Comparison of ENCODE assay signal across 10 mouse cellular contexts in the genomic region with DNA sequence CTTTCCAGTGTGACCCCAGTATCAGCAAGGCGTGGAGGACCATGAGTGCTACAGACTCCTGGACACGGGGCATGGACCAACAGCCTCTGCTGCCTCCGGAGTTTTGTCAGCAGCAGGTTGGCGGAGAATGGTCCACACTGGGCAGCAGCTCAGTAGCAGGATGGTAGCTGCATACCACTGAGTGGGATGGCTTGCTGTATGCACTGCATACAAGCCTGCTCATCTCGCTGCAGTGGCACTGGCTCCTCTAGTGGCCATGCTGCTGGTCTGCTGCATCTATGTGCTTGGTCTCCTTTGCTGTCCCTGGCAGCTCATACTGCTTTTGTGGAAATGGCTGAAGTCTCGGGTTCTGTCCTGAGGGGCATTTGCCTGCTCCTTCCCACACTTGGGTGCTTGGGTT. TPM values are rescaled to one million over a fixed set of nuclear protein-coding genes. Genes with fewer than 3 reads are reported as not detected.
DNase-seq lines count a peak whose midpoint lies in the region; ATAC-seq and TF ChIP-seq lines count a peak whose summit lies in the region.
"Had no signal": no experiment of that assay in that cellular context is flagged by ENCODE, and none has a peak within 500 bp of the region (broad histone marks: within the 10 kb centered on the region; RNA-seq: fewer than 3 reads in every experiment).

No protein-coding gene starts in this region.

- H3K79me2 ChIP-seq in C2C12 (ENCODE audit: control insufficient read depth, insufficient read depth) = peaks cover 100% of the 10 kb centered on the region

- no peak for TF ChIP-seq POLR2A in ES-Bruce4 (IDR thresholded peaks at IDR 0.05; ENCODE audit: insufficient read depth, low read length)

- no peak overlapping the region for H3K4me3 ChIP-seq in intestine, postnatal 0 days (ENCODE audit: low read depth, low read length)
- no peak overlapping the region for H3K4me3 ChIP-seq in intestine, embryonic 15.5 days (replicated peaks)
- no peak overlapping the region for H3K4me3 ChIP-seq in liver, postnatal 0 days (ENCODE audit: low read depth, low read length)
- H3K4me3 ChIP-seq in liver, embryonic 11.5 days (ENCODE audit: low read depth, low read length) = no peak overlapping the region
- H3K4me3 ChIP-seq in C2C12 (ENCODE audit: insufficient read depth, poor library complexity, severe bottlenecking) = no peak overlapping the region
- peak overlapping the region; percentile 8; the same call in 1 of the 2 replicates for H3K4me3 ChIP-seq in ES-Bruce4 (ENCODE audit: low read depth, low read length)

- no peak overlapping the region for H3K27ac ChIP-seq in intestine, postnatal 0 days (ENCODE audit: low read depth, low read length)
- H3K27ac ChIP-seq in intestine, embryonic 15.5 days = no peak overlapping the region
- H3K27ac ChIP-seq in liver, postnatal 0 days (ENCODE audit: low read depth) = no peak overlapping the region
- no peak overlapping the region for H3K27ac ChIP-seq in liver, embryonic 11.5 days (ENCODE audit: low read depth, low read length)
- H3K27ac ChIP-seq in ES-Bruce4 (ENCODE audit: insufficient read depth, low read length) = no peak overlapping the region

- no peaks in the 10 kb centered on the region for H3K36me3 ChIP-seq in intestine, postnatal 0 days (ENCODE audit: control insufficient read depth, insufficient read depth)
- H3K36me3 ChIP-seq in intestine, embryonic 15.5 days = no peaks in the 10 kb centered on the region
- no peaks in the 10 kb centered on the region for H3K36me3 ChIP-seq in liver, postnatal 0 days (replicated peaks; ENCODE audit: insufficient read depth, low read length)
- H3K36me3 ChIP-seq in liver, embryonic 11.5 days (ENCODE audit: control insufficient read depth, insufficient read depth, low read length) = no peaks in the 10 kb centered on the region
- H3K36me3 ChIP-seq in C2C12 (ENCODE audit: control insufficient read depth, insufficient read depth) (no peaks in the 10 kb centered on the region), ES-Bruce4 (ENCODE audit: control insufficient read depth, insufficient read depth, low read length, poor library complexity, severe bottlenecking) (no peaks in the 10 kb centered on the region)

- no peak for ATAC-seq in intestine, postnatal 0 days
- no peak for ATAC-seq in intestine, embryonic 15.5 days
- ATAC-seq in liver, postnatal 0 days = no peak
- no peak for ATAC-seq in liver, embryonic 11.5 days (replicated peaks; ENCODE audit: low FRiP score)
- no peak for ATAC-seq in inflammation-experienced regulatory T-cells, adult 6 months
- no peak for ATAC-seq in erythroid progenitor cell, adult 5-6 weeks (replicated peaks; ENCODE audit: low FRiP score, poor library complexity, severe bottlenecking)
- ATAC-seq: midbrain, embryonic 16.5 days had no signal

- H3K27me3 ChIP-seq in intestine, postnatal 0 days (replicated peaks; ENCODE audit: control insufficient read depth, insufficient read depth, low read length) = no peaks in the 10 kb centered on the region
- no peaks in the 10 kb centered on the region for H3K27me3 ChIP-seq in intestine, embryonic 15.5 days (replicated peaks)
- no peaks in the 10 kb centered on the region for H3K27me3 ChIP-seq in liver, postnatal 0 days (ENCODE audit: insufficient read depth, low read length)
- no peaks in the 10 kb centered on the region for H3K27me3 ChIP-seq in liver, embryonic 11.5 days (replicated peaks; ENCODE audit: control insufficient read depth, insufficient read depth, low read length)
- H3K27me3 ChIP-seq in C2C12 (ENCODE audit: control insufficient read depth, insufficient read depth, insufficient read length) = no peaks in the 10 kb centered on the region
- H3K27me3 ChIP-seq in ES-Bruce4 (ENCODE audit: control insufficient read depth, insufficient read depth, low read length, poor library complexity, severe bottlenecking) = no peaks in the 10 kb centered on the region

- DNase-seq in liver, postnatal 0 days = no peak
- no peak for DNase-seq in liver, embryonic 11.5 days (ENCODE audit: low spot score)
- DNase-seq: thymus, postnatal 25 days had no signal

- no peak overlapping the region for H3K9ac ChIP-seq in intestine, postnatal 0 days (ENCODE audit: low read depth, low read length)
- no peak overlapping the region for H3K9ac ChIP-seq in intestine, embryonic 15.5 days
- no peak overlapping the region for H3K9ac ChIP-seq in liver, postnatal 0 days (replicated peaks)
- no peak overlapping the region for H3K9ac ChIP-seq in liver, embryonic 11.5 days (ENCODE audit: low read depth, low read length)
- H3K9ac ChIP-seq in ES-Bruce4 (ENCODE audit: low read depth, poor library complexity, severe bottlenecking) = no peak overlapping the region

- TF ChIP-seq CTCF in intestine, postnatal 0 days (IDR thresholded peaks at IDR 0.05; ENCODE audit: low read depth) = peak; percentile 65
- TF ChIP-seq CTCF in liver, postnatal 0 days (IDR thresholded peaks at IDR 0.05; ENCODE audit: low read depth) = peak; percentile 44
- TF ChIP-seq CTCF in C2C12 (IDR thresholded peaks at IDR 0.05; ENCODE audit: control insufficient read depth, insufficient read depth, insufficient read length) = peak; percentile 42
- peak; percentile 45 for TF ChIP-seq CTCF in ES-Bruce4 (IDR thresholded peaks at IDR 0.05; ENCODE audit: low read depth, low read length)

- H3K9me3 ChIP-seq in intestine, postnatal 0 days (ENCODE audit: control insufficient read depth) = no peaks in the 10 kb centered on the region
- no peaks in the 10 kb centered on the region for H3K9me3 ChIP-seq in intestine, embryonic 15.5 days
- no peaks in the 10 kb centered on the region for H3K9me3 ChIP-seq in liver, postnatal 0 days (ENCODE audit: low read length)
- no peaks in the 10 kb centered on the region for H3K9me3 ChIP-seq in liver, embryonic 11.5 days (ENCODE audit: control insufficient read depth, low read length)
- no peaks in the 10 kb centered on the region for H3K9me3 ChIP-seq in ES-Bruce4 (replicated peaks; ENCODE audit: control insufficient read depth, insufficient read depth, low read length, poor library complexity, severe bottlenecking)

- TF ChIP-seq EP300 in liver, postnatal 0 days (IDR thresholded peaks at IDR 0.05; ENCODE audit: low read depth) = no peak
- TF ChIP-seq EP300 in ES-Bruce4 (IDR thresholded peaks at IDR 0.05; ENCODE audit: insufficient read depth, low read depth, low read length) = no peak

- no peak overlapping the region for H3ac ChIP-seq in C2C12 (ENCODE audit: control insufficient read depth, insufficient read length, low read depth)

- 79% methylated on average over 6 of the region's 6 CpGs for WGBS in intestine, postnatal 0 days
- WGBS in intestine, embryonic 15.5 days = 81% methylated on average over 6 of the region's 6 CpGs
- WGBS in liver, postnatal 0 days (ENCODE audit: insufficient replicate concordance) = 83% methylated on average over 6 of the region's 6 CpGs
- 74% methylated on average over 6 of the region's 6 CpGs for WGBS in liver, embryonic 11.5 days

- peaks cover 79% of the 10 kb centered on the region for H3K79me3 ChIP-seq in C2C12 (ENCODE audit: low read depth)

- no peak overlapping the region for H3K4me2 ChIP-seq in intestine, postnatal 0 days (replicated peaks; ENCODE audit: low read depth)
- no peak overlapping the region for H3K4me2 ChIP-seq in intestine, embryonic 15.5 days (replicated peaks)
- H3K4me2 ChIP-seq in liver, postnatal 0 days (ENCODE audit: low read depth, low read length) = no peak overlapping the region
- no peak overlapping the region for H3K4me2 ChIP-seq in liver, embryonic 11.5 days

- no peaks in the 10 kb centered on the region; the same call in 1 of the 2 replicates for H3K4me1 ChIP-seq in intestine, postnatal 0 days (replicated peaks; ENCODE audit: control insufficient read depth, insufficient read depth, low read length)
- H3K4me1 ChIP-seq in intestine, embryonic 15.5 days (replicated peaks) = 0 out of 2 replicates have a peak, but pooled peaks cover 3% of the 10 kb centered on the region
- H3K4me1 ChIP-seq in liver, postnatal 0 days (ENCODE audit: insufficient read depth) = 0 out of 2 replicates have a peak, but pooled peaks cover 3% of the 10 kb centered on the region
- no peaks in the 10 kb centered on the region for H3K4me1 ChIP-seq in liver, embryonic 11.5 days (replicated peaks; ENCODE audit: control insufficient read depth, insufficient read depth, low read length)
- no peaks in the 10 kb centered on the region for H3K4me1 ChIP-seq in ES-Bruce4 (ENCODE audit: control insufficient read depth, insufficient read depth, low read length)

TF ChIP-seq in C2C12, 6 proteins besides CTCF, POLR2A, EP300 and RAD21:
- no peak for TF ChIP-seq FOSL1 (IDR thresholded peaks at IDR 0.05; ENCODE audit: insufficient read depth, low read length, poor library complexity, severe bottlenecking)
- TF ChIP-seq MYOD1 (IDR thresholded peaks at IDR 0.05; ENCODE audit: control insufficient read depth, insufficient read length, low read depth) = no peak
- TF ChIP-seq MAX (IDR thresholded peaks at IDR 0.05) = no peak
- no peak for TF ChIP-seq CEBPB (IDR thresholded peaks at IDR 0.05; ENCODE audit: low read depth)
- TF ChIP-seq MYOG (IDR thresholded peaks at IDR 0.05; ENCODE audit: control insufficient read depth, extremely low read depth, insufficient read length) = no peak
- no peak for TF ChIP-seq USF1 (IDR thresholded peaks at IDR 0.05; ENCODE audit: low read depth)
TF ChIP-seq in C2C12: peak in this region for 0.

RNA-seq across cellular contexts. Expression of gene Rptor, which starts 34.8 kb away (rescaled TPM):
- 5.1 and 5.7 TPM in 2 replicates for polyA plus RNA-seq in intestine, postnatal 0 days (2015; fragmentation: Nextera tagmentation; extraction: Ambion mirVana)
- polyA plus RNA-seq in intestine, embryonic 15.5 days (2015; fragmentation: Nextera tagmentation; extraction: Ambion mirVana) = 9.0 and 10.1 TPM in 2 replicates
- 3.1 TPM in 2 replicates for polyA plus RNA-seq in liver, postnatal 0 days (2015; fragmentation: Nextera tagmentation; extraction: Ambion mirVana)
- 11.8 and 13.2 TPM in 2 replicates for polyA plus RNA-seq in liver, embryonic 11.5 days (2014; fragmentation: Nextera tagmentation; extraction: Ambion mirVana)
- polyA plus RNA-seq in C2C12 (2012; fragmentation: generic; extraction: Trizol) = 34.8 TPM
- 41.5 and 47.1 TPM in 2 replicates for polyA plus RNA-seq in ES-Bruce4 (2011; ENCODE audit: insufficient read depth, insufficient read length, low read depth, missing spikeins)
- 10 to 100 TPM; 10.3 to 15.9 (median 10.5) TPM for polyA plus RNA-seq in inflammation-experienced regulatory T-cells, adult 6 months (2017; shearing (Covaris generic))
- 6.7 and 10.1 TPM in 2 replicates for total RNA-seq in erythroid progenitor cell, adult 5-6 weeks (2015; ENCODE audit: low replicate concordance)
- total RNA-seq in erythroid progenitor cell, adult 5-6 weeks (2017; ENCODE audit: low replicate concordance) = 10.1 and 11.2 TPM in 2 replicates
